Mouse (Mus musculus): ENCODE results near the gene Pex13.

GRCm38 (mm10) chr11:23679044-23679642 is 13.4 kb upstream of the Pex13 start:
- TF ChIP-seq CTCF (IDR thresholded peaks at IDR 0.05; ENCODE audit: low read depth), result peak; percentile 92
- TF ChIP-seq EP300 (optimal IDR thresholded peaks at IDR 0.05), result no peak

All from stomach, postnatal 0 days (tissue).